Mouse (Mus musculus) cortical plate, adult 2 months (tissue): ENCODE measurements around the gene Kctd4. TPM values are rescaled to one million over a fixed set of nuclear protein-coding genes. Genes with fewer than 3 reads are reported as not detected.
"Not testable (repeated sequence)": the region's sequence is repeated elsewhere in the genome, so short reads cannot be mapped to it uniquely, and the experiment has no call there.

Experiments used
- H3K27ac ChIP-seq: fragments of 200-500 bp; 2 replicates; pipeline ENCODE4 v1.5.1; 2012; ENCODE audit warnings: low read length, control low read depth, inconsistent platforms; ENCODE audit not compliant: insufficient read depth
- H3K4me1 ChIP-seq: fragments of 200-500 bp; 2 replicates; pipeline ENCODE4 v1.6.1; 2011; ENCODE audit warnings: low read length; ENCODE audit not compliant: control insufficient read depth, insufficient read depth
- H3K4me3 ChIP-seq: fragments of 200-500 bp; 2 replicates; pipeline ENCODE4 v1.5.1; 2011; ENCODE audit warnings: mild to moderate bottlenecking, low read length, control low read depth; ENCODE audit not compliant: insufficient read depth
- CTCF ChIP-seq: fragments of 200-500 bp; IDR thresholded peaks from 2 replicates; pipeline ENCODE4 v1.5.1; 2011; ENCODE audit warnings: mild to moderate bottlenecking, control low read depth, low read length; ENCODE audit not compliant: insufficient read depth; ENCODE audit errors: extremely low read depth
- POLR2A ChIP-seq: fragments of 200-500 bp; IDR thresholded peaks from 2 replicates; pipeline ENCODE4 v1.6.1; 2011; ENCODE audit warnings: mild to moderate bottlenecking, low read length, control low read depth; ENCODE audit not compliant: insufficient read depth; ENCODE audit errors: extremely low read depth
- polyA plus RNA-seq: library from polyadenylated mRNA; depleted of rRNA; stranded (reverse); fragments of >200 nt; gene quantifications from 2 replicates; pipeline ENCODE4 v1.2.3, GENCODE M21; 2012; rRNA removed

The Kctd4 gene
- 8.8 and 11.9 TPM in 2 replicates for polyA plus RNA-seq

DNA sequence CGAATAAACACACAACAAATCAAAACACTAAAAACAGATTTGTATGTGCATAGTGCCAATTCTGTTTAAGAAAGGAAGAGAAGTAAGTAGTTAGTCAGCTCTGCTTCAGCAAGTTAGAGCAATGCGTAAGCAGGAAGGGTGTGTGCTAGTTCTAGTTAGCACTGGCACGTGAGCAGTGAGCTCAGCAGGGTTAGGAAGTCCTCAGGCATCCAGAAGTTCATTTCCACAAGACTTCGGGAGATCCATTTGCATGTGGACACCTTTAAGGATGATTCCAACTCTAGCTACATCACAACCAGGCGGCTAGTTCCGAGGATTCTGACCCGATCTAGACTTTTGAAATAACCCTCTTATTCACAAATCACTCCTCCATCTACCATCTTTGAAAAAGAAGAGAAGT, at the start of gene Kctd4:
Gene Kctd4, plus strand, starts transcription at position 244 of the 400 bp plus-strand sequence.
- H3K27ac ChIP-seq = no peak within 1 kb of the TSS
- TF ChIP-seq POLR2A = no peak
- no peak for TF ChIP-seq CTCF
- no peak within 1 kb of the TSS for H3K4me3 ChIP-seq
- H3K4me1 ChIP-seq = no peaks in the 10 kb centered on the region

DNA sequence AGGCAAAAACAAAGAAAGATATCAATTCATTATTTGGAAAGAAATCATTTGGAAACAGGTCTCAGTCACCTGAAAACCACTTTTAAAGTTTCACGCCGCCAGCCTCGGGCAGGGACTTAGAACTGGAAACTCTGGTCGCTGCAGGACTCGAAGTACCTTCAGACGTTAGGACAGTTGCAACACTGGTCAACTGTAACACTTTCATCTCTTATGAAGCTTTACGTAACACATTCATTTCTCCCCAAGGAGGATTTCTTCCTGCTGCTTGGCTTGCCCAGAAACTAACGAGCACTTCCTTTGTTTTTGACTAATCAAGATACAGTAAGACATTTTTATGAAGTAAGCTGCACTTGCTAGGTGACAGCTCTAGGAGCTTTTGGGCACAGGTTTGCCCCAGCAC, 47.9 kb upstream of the Kctd4 start:
- H3K27ac ChIP-seq = no peak overlapping the region
- TF ChIP-seq CTCF (no peak), POLR2A (no peak)
- H3K4me1 ChIP-seq = no peaks in the 10 kb centered on the region
- H3K4me3 ChIP-seq = no peak overlapping the region

DNA sequence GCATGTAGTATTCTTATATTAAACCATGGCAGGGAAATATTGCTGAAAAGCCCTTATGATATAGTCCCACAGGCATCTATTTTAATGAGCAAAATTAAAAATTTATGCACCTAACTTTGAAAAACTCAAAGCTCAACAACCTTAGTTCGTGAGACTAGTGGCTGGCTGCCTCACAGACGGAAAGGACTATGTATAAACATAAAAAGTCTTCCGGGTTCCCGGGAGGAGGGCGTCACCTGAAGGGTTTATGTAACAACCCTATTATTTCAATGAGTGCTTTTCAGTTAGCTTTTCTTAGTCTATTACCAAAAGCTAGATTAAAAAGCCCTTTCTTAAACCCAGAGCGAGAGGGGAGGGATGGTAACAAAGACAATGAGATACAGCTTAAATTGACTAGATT, 42.8 kb upstream of the Kctd4 start:
- Histone ChIP-seq H3K4me3 (no peak overlapping the region), H3K4me1 (peaks cover 6% of the 10 kb centered on the region), H3K27ac (peak overlapping the region; percentile 29; the same call in 1 of the 2 replicates)
- TF ChIP-seq CTCF = no peak
- TF ChIP-seq POLR2A = no peak

DNA sequence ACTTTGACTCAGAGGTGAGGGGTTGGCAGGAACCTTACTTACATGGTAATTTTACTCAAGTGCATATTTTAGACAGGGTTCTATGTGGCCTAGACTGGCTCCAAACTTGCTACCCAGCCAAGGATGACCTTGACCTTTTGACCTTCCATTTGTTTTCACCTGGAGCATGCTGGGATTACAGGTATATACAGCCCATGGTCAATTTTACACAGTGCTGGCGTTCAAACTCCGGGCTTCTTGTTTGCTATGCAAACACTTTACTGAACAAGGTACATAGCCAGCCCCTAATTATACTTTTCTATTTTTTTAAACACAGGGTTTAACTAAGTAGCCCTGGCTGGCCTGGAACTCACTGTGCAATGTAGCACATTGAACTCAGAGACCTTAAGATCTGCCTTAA, 42.1 kb upstream of the Kctd4 start:
- Histone ChIP-seq H3K4me3 (no peak overlapping the region), H3K27ac (0 out of 2 replicates have a peak overlapping the region, but pooled peaks have one; percentile 28)
- TF ChIP-seq POLR2A = no peak
- TF ChIP-seq CTCF = no peak

DNA sequence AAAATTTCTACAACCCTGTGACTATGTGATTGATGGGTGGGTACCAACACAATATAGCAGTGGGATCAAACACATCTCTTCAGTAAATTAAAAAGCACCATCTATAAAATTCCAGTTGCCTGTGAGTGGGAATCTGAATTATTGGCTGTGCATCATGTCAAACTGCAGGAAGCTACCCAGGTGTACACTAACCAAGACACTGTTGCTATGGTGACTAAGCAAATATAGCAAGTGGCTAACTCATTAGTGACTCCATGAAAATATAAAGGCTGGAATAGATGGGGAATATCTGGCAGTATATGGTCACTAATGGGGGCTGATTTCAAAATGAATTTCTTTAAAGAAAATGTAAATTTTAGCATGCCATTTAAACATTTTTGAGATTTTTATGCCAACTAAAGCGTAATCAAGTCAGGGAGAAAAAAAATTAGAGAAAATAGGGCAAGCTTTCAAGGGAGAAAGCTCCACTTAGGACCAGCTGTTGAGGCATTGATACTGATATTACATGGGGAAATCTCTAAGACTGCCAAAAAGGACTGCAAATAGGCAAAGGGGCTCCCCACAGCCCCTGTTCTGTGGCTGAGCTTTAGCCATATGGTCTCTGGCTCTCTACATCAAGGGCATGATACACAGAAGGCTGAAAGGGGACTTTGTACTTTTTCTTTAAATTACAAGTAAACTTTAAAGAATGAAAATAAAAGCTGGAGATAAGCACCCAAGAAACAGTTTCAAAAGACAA, 31.3 kb upstream of the Kctd4 start:
- Histone ChIP-seq H3K27ac (no peak overlapping the region), H3K4me1 (no peaks in the 10 kb centered on the region), H3K4me3 (no peak overlapping the region)
- no peak for TF ChIP-seq POLR2A
- no peak for TF ChIP-seq CTCF

More for the DNA sequence above, 42.1 kb upstream of the Kctd4 start:
- H3K4me1 ChIP-seq = peaks cover 6% of the 10 kb centered on the region

DNA sequence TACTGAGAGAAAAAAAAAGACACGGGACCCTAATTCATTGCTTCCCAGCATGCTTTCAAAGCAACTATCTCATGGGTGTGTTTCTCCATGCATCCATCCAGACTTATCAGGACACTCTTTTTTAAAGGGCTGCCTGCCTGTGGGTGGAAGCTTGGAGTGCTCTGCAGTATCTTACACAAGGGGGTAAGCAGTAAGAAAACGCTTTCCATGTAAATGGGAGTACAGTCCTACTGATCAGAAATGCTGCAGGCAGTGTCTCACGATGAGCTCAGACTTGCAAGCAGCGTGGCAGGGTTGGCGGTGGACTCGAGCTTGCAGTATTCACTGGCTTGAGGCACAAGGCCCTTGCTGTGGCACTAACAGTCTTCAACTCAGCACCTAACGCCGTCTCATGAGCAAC, 25.1 kb upstream of the Kctd4 start:
- not testable (repeated sequence) for H3K27ac ChIP-seq, H3K4me3 ChIP-seq, H3K4me1 ChIP-seq

DNA sequence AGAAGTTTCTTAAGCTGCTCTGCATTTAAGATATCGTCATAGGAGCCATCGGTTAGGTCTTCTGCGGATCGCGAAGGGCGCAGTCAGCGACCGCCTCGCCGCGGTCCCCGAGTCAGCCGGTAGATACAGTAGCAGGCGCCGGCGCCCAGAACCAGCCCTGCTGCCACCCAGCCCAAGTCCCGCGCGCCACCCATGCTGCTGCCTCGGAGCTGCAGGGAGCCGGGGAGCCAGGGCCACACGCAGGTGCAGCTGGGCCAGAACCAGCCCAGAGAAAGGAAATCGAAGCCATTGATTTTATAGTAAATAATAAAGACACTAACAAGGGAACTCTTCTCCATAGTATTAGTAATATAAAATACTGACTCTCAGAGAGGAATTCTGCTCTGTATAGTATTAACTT, 23.5 kb upstream of the Kctd4 start:
- no peak overlapping the region for H3K4me3 ChIP-seq
- no peak overlapping the region for H3K27ac ChIP-seq
- TF ChIP-seq CTCF = no peak
- no peak for TF ChIP-seq POLR2A
- H3K4me1 ChIP-seq = no peaks in the 10 kb centered on the region

DNA sequence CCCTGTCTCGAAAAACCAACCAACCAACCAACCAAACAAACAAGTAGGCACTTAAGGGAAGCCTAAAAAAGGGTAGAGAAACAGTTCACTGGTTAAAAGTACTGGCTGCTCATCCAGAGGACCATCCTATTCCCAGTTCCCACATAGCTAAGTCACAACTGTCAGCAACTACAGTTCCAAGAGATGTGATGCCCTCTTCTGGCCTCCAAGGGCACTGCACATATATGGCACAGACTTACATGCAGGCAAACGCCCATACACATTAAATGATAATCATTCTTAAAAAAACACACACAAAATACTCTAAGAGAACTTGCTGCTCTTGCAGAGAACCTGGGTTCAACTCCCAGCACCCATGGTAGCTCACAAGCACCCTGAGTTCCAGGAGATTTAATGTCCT, 20.4 kb upstream of the Kctd4 start:
- Histone ChIP-seq H3K4me3 (no peak overlapping the region), H3K4me1 (no peaks in the 10 kb centered on the region), H3K27ac (no peak overlapping the region)
- TF ChIP-seq POLR2A (no peak), CTCF (peak; percentile 11; the same call in 1 of the 2 replicates)

DNA sequence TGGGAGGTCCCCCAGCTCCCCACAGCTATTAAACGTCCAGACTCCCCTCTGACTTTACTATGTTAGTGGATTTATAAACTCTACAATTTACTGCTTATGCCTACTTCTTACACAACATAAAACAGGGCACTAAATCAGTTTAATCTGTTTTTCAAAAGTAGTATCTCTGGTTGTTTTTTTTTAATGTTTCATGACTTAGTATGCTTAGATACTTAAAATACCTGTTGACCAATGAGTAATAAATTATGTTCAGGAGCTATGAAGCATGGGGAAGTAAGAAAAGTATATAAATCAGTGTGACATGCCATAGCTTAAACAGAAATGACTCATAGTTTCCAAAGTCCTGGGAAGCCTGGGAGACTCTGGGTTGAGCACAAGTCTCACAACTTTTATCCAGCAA, 17.1 kb upstream of the Kctd4 start:
- TF ChIP-seq POLR2A (no peak), CTCF (no peak)
- no peak overlapping the region for H3K27ac ChIP-seq

DNA sequence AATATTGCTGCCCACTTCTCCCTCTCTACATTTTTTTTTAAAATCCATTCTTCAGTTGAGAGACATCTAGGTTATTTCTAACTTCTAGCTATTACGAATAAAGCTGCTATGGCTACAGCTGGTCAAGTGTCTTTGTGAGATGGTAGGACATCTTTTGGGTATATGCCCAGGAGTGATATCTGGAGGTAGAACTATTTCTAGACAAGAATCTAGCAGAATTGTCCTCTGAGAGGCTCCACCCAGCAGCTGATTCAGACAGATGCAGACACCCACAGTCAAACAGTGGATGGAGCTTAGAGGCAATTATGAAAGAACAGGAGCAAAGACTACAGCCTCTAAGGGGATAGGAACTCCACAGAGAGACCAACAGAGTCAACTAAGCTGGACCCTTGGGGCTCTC, 13.3 kb upstream of the Kctd4 start:
- no peak overlapping the region for H3K4me3 ChIP-seq
- H3K27ac ChIP-seq = no peak overlapping the region
- peaks cover 1% of the 10 kb centered on the region; the same call in 1 of the 2 replicates for H3K4me1 ChIP-seq
- TF ChIP-seq POLR2A (no peak), CTCF (no peak)

More for the DNA sequence above, 17.1 kb upstream of the Kctd4 start:
- Histone ChIP-seq H3K4me3 (no peak overlapping the region), H3K4me1 (no peaks in the 10 kb centered on the region)
